Mouse (Mus musculus): Measurements from ENCODE around the gene Gls.

DNA sequence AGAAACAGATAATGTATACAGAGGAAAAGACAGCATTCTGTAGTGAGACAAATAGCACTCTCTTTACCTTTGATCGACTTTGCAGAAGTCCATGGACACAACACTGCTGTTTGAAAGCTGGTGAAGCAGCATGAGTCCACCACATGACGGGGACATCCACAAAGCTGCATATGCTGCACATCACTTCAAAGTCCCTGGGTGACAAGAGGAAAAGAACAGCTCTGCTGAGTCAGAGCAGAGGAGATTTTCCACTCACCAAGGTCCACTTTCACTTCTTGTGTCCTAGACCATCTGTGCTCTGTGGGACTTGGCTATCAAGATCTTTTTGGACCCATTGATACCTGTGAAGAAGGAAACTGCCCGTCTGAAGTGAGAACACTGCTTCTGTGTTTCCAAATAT is 41.2 kb upstream of the Gls start:
- TF ChIP-seq CTCF (IDR thresholded peaks at IDR 0.05; ENCODE audit: extremely low read depth, insufficient read depth, low read length) (no peak), POLR2A (IDR thresholded peaks at IDR 0.05; ENCODE audit: extremely low read depth, insufficient read depth, low read length) (no peak)

All from cortical plate, adult 2 months (tissue).